Mouse (Mus musculus) lung, adult 2 months (tissue): ENCODE measurements around the gene Gnao1.

Experiments used
- CTCF ChIP-seq: fragments of 200-500 bp; IDR thresholded peaks from 2 replicates; pipeline ENCODE4 v1.5.1; 2011; ENCODE audit warnings: mild to moderate bottlenecking, low read length, control low read depth; ENCODE audit not compliant: insufficient read depth
- POLR2A ChIP-seq: fragments of 200-500 bp; IDR thresholded peaks from 2 replicates; pipeline ENCODE4 v1.6.1; 2011; ENCODE audit warnings: low read depth, mild to moderate bottlenecking, control low read depth, low read length, borderline replicate concordance; ENCODE audit errors: extremely low read depth

- no peak for TF ChIP-seq CTCF
- no peak for TF ChIP-seq POLR2A
Measured at GRCm38 (mm10) chr8:93881381-93881780, 71.6 kb downstream of the Gnao1 start.
